Mouse (Mus musculus) cortical plate, adult 2 months (tissue): Measurements from ENCODE around the gene Pax6.

ENCODE experiments used
- CTCF ChIP-seq: fragments of 200-500 bp; IDR thresholded peaks from 2 replicates; pipeline ENCODE4 v1.5.1; 2011; ENCODE audit warnings: mild to moderate bottlenecking, control low read depth, low read length; ENCODE audit not compliant: insufficient read depth; ENCODE audit errors: extremely low read depth
- POLR2A ChIP-seq: fragments of 200-500 bp; IDR thresholded peaks from 2 replicates; pipeline ENCODE4 v1.6.1; 2011; ENCODE audit warnings: mild to moderate bottlenecking, low read length, control low read depth; ENCODE audit not compliant: insufficient read depth; ENCODE audit errors: extremely low read depth

DNA sequence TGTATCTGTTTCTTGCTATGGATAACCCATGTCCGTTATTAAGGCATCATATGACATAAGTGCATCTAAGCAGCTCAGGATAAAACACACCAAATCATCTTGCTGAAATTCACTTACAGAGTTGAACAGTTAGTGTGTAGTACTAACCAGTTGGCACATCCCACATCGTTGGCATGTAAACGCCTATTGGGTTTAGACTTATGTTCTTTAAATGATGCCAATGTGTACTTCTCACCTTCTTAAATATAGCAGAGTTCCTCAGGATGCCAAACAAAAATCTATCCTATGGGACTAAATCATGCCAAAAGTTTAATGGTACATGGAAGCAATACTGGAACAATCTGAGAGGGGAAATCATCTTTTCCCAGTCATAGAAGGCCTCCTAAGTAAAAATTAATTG, 62.0 kb downstream of the Pax6 start:
- TF ChIP-seq CTCF (no peak), POLR2A (no peak)
